Mouse (Mus musculus) G1E (cell line): ENCODE results near the gene Olfr749. TPM values are rescaled to one million over a fixed set of nuclear protein-coding genes. Genes with fewer than 3 reads are reported as not detected.

Experiments
- ATAC-seq: 2 replicates; pipeline ENCODE4 v1.8.0; 2016; ENCODE audit warnings: mild to moderate bottlenecking; ENCODE audit not compliant: insufficient number of reproducible peaks, poor library complexity, low FRiP score, severe bottlenecking; ENCODE audit errors: extremely low read depth
- DNase-seq: peaks from one replicate; pipeline ENCODE4 v3.0.0; 2012; ENCODE audit warnings: low spot score
- H3K27me3 ChIP-seq: 2 replicates; pipeline ENCODE4 v1.6.1; 2012; ENCODE audit warnings: mild to moderate bottlenecking, low read length, inconsistent platforms; ENCODE audit not compliant: insufficient read depth
- H3K36me3 ChIP-seq: replicated peaks from 2 replicates; pipeline ENCODE3; 2012; ENCODE audit warnings: mild to moderate bottlenecking, inconsistent platforms
- H3K4me1 ChIP-seq: 2 replicates; pipeline ENCODE4 v1.6.1; 2012; ENCODE audit warnings: low read depth, low read length, inconsistent platforms, mixed read lengths; ENCODE audit not compliant: insufficient read depth
- H3K4me3 ChIP-seq: 2 replicates; pipeline ENCODE4 v1.5.1; 2012; ENCODE audit warnings: low read depth, mild to moderate bottlenecking, inconsistent platforms, low read length, moderate library complexity, mixed read lengths
- H3K9me3 ChIP-seq: replicated peaks from 2 replicates; pipeline ENCODE4 v1.6.1; 2012; ENCODE audit warnings: inconsistent platforms
- CTCF ChIP-seq: IDR thresholded peaks from 2 replicates; pipeline ENCODE4 v1.5.1; 2012; ENCODE audit warnings: low read depth, low read length, inconsistent platforms, mixed read lengths
- GATA1 ChIP-seq: IDR thresholded peaks from 2 replicates; pipeline ENCODE4 v1.6.1; 2012; ENCODE audit warnings: borderline replicate concordance, low read length, inconsistent platforms, mixed read lengths
- GATA2 ChIP-seq: IDR thresholded peaks from 2 replicates; pipeline ENCODE4 v1.6.1; 2012; ENCODE audit warnings: low read depth, low read length, inconsistent platforms, borderline replicate concordance
- POLR2AphosphoS5 ChIP-seq: IDR thresholded peaks from 2 replicates; pipeline ENCODE4 v1.6.1; 2012; ENCODE audit warnings: low read depth, low read length, inconsistent platforms; ENCODE audit not compliant: insufficient replicate concordance
- TAL1 ChIP-seq: conservative IDR thresholded peaks from 2 replicates; pipeline ENCODE4 v1.6.1; 2012; ENCODE audit warnings: low read depth, low read length, inconsistent platforms, mixed read lengths
- polyA plus RNA-seq: library from polyadenylated mRNA; stranded (reverse); fragments of >175 nt; gene quantifications from 2 replicates; pipeline ENCODE4 v1.2.3, GENCODE M21; 2012
- total RNA-seq, 2 experiments: library from RNA; stranded (forward) in 1 of 2; stranded (reverse) in 1 of 2; fragments of 200-1000 nt in 1 of 2; fragments of >200 nt in 1 of 2; fragmentation: Nextera tagmentation in 1 of 2; gene quantifications; 2 replicates each; pipeline ENCODE4 v1.2.3; 2014 to 2017

The Olfr749 gene
- total RNA-seq (2014; fragmentation: Nextera tagmentation) = not detected in 2 replicates
- 0.11 and 0.46 TPM in 2 replicates for total RNA-seq (2017)
- polyA plus RNA-seq = not detected in 2 replicates

- H3K27me3 ChIP-seq = no peaks in the 10 kb centered on the region
- no peaks in the 10 kb centered on the region for H3K4me1 ChIP-seq
- no peaks in the 10 kb centered on the region for H3K9me3 ChIP-seq
- ATAC-seq (no peak), DNase-seq (no peak)
- H3K36me3 ChIP-seq = no peaks in the 10 kb centered on the region
- no peak within 1 kb of the TSS for H3K4me3 ChIP-seq
- TF ChIP-seq CTCF (no peak), TAL1 (no peak), POLR2AphosphoS5 (no peak)
Measured at GRCm38 (mm10) chr14:50744994-50745393, at the start of gene Olfr749. Gene Olfr749, minus strand, starts transcription at chr14:50745094.

- H3K4me3 ChIP-seq = no peak overlapping the region
- no peaks in the 10 kb centered on the region for H3K27me3 ChIP-seq
- H3K36me3 ChIP-seq = peaks cover 49% of the 10 kb centered on the region
- ATAC-seq (no peak), DNase-seq (no peak)
- no peak for TF ChIP-seq GATA1
- TF ChIP-seq GATA2 = no peak
- TF ChIP-seq TAL1 = no peak
- no peak for TF ChIP-seq POLR2AphosphoS5
- no peak for TF ChIP-seq CTCF
- H3K9me3 ChIP-seq = no peaks in the 10 kb centered on the region
- peaks cover 11% of the 10 kb centered on the region for H3K4me1 ChIP-seq
Measured at GRCm38 (mm10) chr14:50788157-50788556, 43.3 kb upstream of the Olfr749 start.

GRCm38 (mm10) chr14:50785251-50785637 is 40.4 kb upstream of the Olfr749 start, which contains the start of gene Ttc5:
Gene Ttc5, minus strand, starts transcription at chr14:50785519.
- Histone ChIP-seq H3K36me3 (peaks cover 47% of the 10 kb centered on the region), H3K27me3 (no peaks in the 10 kb centered on the region), H3K4me1 (peaks cover 16% of the 10 kb centered on the region), H3K4me3 (peak within 1 kb of the TSS; percentile 87), H3K9me3 (no peaks in the 10 kb centered on the region)
- peak; percentile 70 for ATAC-seq
- TF ChIP-seq GATA1 (no peak), CTCF (peak; percentile 72; the same call in 1 of the 2 replicates), TAL1 (no peak)
- peak; percentile 66 for DNase-seq

GRCm38 (mm10) chr14:50784391-50785250 is 39.7 kb upstream of the Olfr749 start:
- TF ChIP-seq POLR2AphosphoS5 = no peak
- no peak for TF ChIP-seq TAL1
- no peak for TF ChIP-seq GATA1
- TF ChIP-seq GATA2 = no peak
- TF ChIP-seq CTCF = no peak
- no peaks in the 10 kb centered on the region for H3K27me3 ChIP-seq
- DNase-seq (no peak), ATAC-seq (no peak)
- peak overlapping the region; percentile 87 for H3K4me3 ChIP-seq
- peaks cover 42% of the 10 kb centered on the region for H3K36me3 ChIP-seq
- H3K9me3 ChIP-seq = no peaks in the 10 kb centered on the region
- H3K4me1 ChIP-seq = peaks cover 16% of the 10 kb centered on the region

- no peaks in the 10 kb centered on the region for H3K27me3 ChIP-seq
- H3K9me3 ChIP-seq = no peaks in the 10 kb centered on the region
- no peak for DNase-seq
- H3K4me3 ChIP-seq = no peak overlapping the region
- no peak for ATAC-seq
- peaks cover 42% of the 10 kb centered on the region for H3K36me3 ChIP-seq
- TF ChIP-seq CTCF (no peak), GATA2 (no peak), GATA1 (no peak), TAL1 (no peak), POLR2AphosphoS5 (no peak)
- peaks cover 16% of the 10 kb centered on the region for H3K4me1 ChIP-seq
Measured at GRCm38 (mm10) chr14:50782166-50782565, 37.3 kb upstream of the Olfr749 start.

GRCm38 (mm10) chr14:50771342-50771741 is 26.4 kb upstream of the Olfr749 start:
- no peak overlapping the region for H3K4me3 ChIP-seq
- no peaks in the 10 kb centered on the region; the same call in 1 of the 2 replicates for H3K27me3 ChIP-seq
- peaks cover 88% of the 10 kb centered on the region for H3K36me3 ChIP-seq
- DNase-seq = no peak
- no peaks in the 10 kb centered on the region for H3K9me3 ChIP-seq
- no peak for TF ChIP-seq GATA2
- no peak for TF ChIP-seq CTCF
- no peak for TF ChIP-seq POLR2AphosphoS5
- TF ChIP-seq GATA1 = no peak
- TF ChIP-seq TAL1 = no peak
- ATAC-seq = no peak
- H3K4me1 ChIP-seq = peaks cover 3% of the 10 kb centered on the region; the same call in 1 of the 2 replicates
